Mouse (Mus musculus): ENCODE measurements around the gene Abhd4. TPM values are rescaled to one million over a fixed set of nuclear protein-coding genes. Genes with fewer than 3 reads are reported as not detected.

Gene Abhd4
- total and polyA plus RNA-seq, 2 experiments from 2014 or later: 76.9 to 126 TPM

DNA sequence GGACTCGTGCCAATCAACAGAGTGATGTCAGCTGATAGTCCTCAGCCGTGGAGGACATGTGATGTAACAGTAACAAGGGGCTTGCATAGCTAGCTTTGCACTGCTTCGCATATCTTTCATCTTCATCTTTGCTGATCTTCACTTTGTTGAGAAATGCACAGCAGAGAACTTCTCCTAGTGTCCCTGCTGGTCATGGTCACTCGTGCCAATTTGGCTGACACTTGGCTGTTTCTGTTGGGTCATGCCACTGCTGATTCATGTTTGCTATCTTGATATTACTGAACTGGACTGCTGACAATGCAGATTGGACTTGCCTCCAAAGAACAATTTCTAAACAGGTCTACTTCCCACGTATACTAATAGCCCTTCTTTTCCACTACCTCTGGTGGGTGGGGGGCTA is 46.1 kb downstream of the Abhd4 start:
- no peak overlapping the region for H3K9ac ChIP-seq (replicated peaks; ENCODE audit: low read length)
- WGBS: 84% methylated on average over 5 of the region's 5 CpGs
- DNase-seq (ENCODE audit: low spot score): no peak
- ATAC-seq: no peak
- no peaks in the 10 kb centered on the region for H3K27me3 ChIP-seq (ENCODE audit: insufficient read depth, low read length)
- no peak overlapping the region for H3K27ac ChIP-seq
- no peaks in the 10 kb centered on the region for H3K4me1 ChIP-seq (ENCODE audit: insufficient read depth, low read length)
- peaks cover 4% of the 10 kb centered on the region; the same call in 1 of the 2 replicates for H3K9me3 ChIP-seq (ENCODE audit: low read length)
- no peak overlapping the region for H3K4me2 ChIP-seq (ENCODE audit: low read depth, low read length)
- TF ChIP-seq CTCF (IDR thresholded peaks at IDR 0.05; ENCODE audit: low read depth): no peak
- no peak overlapping the region for H3K4me3 ChIP-seq (ENCODE audit: low read length)
- H3K36me3 ChIP-seq (ENCODE audit: insufficient read depth, low read length): no peaks in the 10 kb centered on the region

DNA sequence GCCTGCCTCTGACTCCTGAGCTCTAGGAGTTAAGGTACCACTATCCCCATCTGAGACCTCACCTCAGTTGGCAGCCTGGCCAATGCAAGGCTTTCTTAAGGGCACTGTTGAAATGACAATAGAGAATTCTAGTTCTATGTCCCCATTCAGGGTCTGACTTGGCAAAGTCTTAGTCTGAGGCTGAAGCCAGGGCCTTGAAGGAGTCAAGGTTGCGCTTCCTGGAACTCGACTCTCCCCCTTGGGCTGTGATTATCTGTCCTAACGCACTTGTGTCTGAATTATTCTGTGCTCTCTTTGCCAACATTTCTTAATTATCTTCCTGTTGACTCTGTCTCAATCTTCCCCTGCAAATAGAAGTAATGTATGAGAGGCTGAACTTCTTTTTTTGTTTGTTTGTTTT is 46.7 kb downstream of the Abhd4 start:
- H3K27me3 ChIP-seq (ENCODE audit: insufficient read depth, low read length): no peaks in the 10 kb centered on the region
- H3K9me3 ChIP-seq (ENCODE audit: low read length): peaks cover 4% of the 10 kb centered on the region; the same call in 1 of the 2 replicates
- ATAC-seq (no peak), DNase-seq (ENCODE audit: low spot score) (no peak)
- no peaks in the 10 kb centered on the region for H3K36me3 ChIP-seq (ENCODE audit: insufficient read depth, low read length)
- H3K4me1 ChIP-seq (ENCODE audit: insufficient read depth, low read length): no peaks in the 10 kb centered on the region
- TF ChIP-seq CTCF (IDR thresholded peaks at IDR 0.05; ENCODE audit: low read depth): no peak
- no peak overlapping the region for H3K27ac ChIP-seq
- no peak overlapping the region for H3K9ac ChIP-seq (replicated peaks; ENCODE audit: low read length)
- no peak overlapping the region for H3K4me2 ChIP-seq (ENCODE audit: low read depth, low read length)
- 92% methylated on average over 3 of the region's 3 CpGs for WGBS
- no peak overlapping the region for H3K4me3 ChIP-seq (ENCODE audit: low read length)

DNA sequence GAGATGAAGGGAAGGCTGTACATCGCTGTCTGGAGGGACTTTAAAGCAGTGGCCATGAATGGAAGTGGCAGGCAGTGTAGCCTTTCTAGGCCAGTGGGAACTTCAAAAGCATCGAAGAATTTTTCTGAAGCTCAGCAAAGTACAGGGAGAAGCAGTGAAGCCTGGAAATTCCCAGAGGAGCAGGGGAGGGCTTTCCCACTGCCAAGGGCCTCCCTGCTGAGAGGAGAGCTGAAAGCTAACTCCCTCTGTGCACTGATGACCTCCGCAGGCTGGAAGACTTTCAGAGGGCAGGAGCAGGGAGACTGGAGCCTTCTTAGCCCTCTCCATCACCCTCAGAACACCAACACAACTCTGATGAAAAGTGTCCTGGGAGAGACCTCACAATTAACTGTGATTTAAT is 57.8 kb downstream of the Abhd4 start:
- no peaks in the 10 kb centered on the region for H3K9me3 ChIP-seq (ENCODE audit: low read length)
- no peak for TF ChIP-seq CTCF (IDR thresholded peaks at IDR 0.05; ENCODE audit: low read depth)
- no peak overlapping the region for H3K27ac ChIP-seq
- no peaks in the 10 kb centered on the region for H3K36me3 ChIP-seq (ENCODE audit: insufficient read depth, low read length)
- no peak overlapping the region for H3K4me3 ChIP-seq (ENCODE audit: low read length)
- H3K27me3 ChIP-seq (ENCODE audit: insufficient read depth, low read length): no peaks in the 10 kb centered on the region
- no peak overlapping the region for H3K4me2 ChIP-seq (ENCODE audit: low read depth, low read length)
- DNase-seq (ENCODE audit: low spot score) (no peak), ATAC-seq (no peak)
- no peaks in the 10 kb centered on the region for H3K4me1 ChIP-seq (ENCODE audit: insufficient read depth, low read length)
- no peak overlapping the region for H3K9ac ChIP-seq (replicated peaks; ENCODE audit: low read length)
- 21% methylated on average over 3 of the region's 3 CpGs for WGBS

Other genes with a start within 250 kb of the Abhd4 start
- gene Dad1, start 84 bp upstream of the Abhd4 start, total RNA-seq (2014; rRNA removed): 189 and 321 TPM in 2 replicates
- 406 and 407 TPM in 2 replicates for gene Dad1, start 84 bp upstream of the Abhd4 start, polyA plus RNA-seq (2015; fragmentation: Nextera tagmentation; extraction: Ambion mirVana)
- not detected in 2 replicates for gene Olfr49, start 30.8 kb downstream of the Abhd4 start, total RNA-seq (2014; rRNA removed)
- gene Olfr49, start 30.8 kb downstream of the Abhd4 start, polyA plus RNA-seq (2015; fragmentation: Nextera tagmentation; extraction: Ambion mirVana): 0.05 TPM in 1 of 2 replicates, not detected in the other
- gene Oxa1l, start 106.6 kb downstream of the Abhd4 start, total RNA-seq (2014; rRNA removed): 83.6 and 85.6 TPM in 2 replicates
- 66.7 and 74.8 TPM in 2 replicates for gene Oxa1l, start 106.6 kb downstream of the Abhd4 start, polyA plus RNA-seq (2015; fragmentation: Nextera tagmentation; extraction: Ambion mirVana)
- 3.7 and 4.5 TPM in 2 replicates for gene Slc7a7, start 163.6 kb downstream of the Abhd4 start, total RNA-seq (2014; rRNA removed)
- gene Slc7a7, start 163.6 kb downstream of the Abhd4 start, polyA plus RNA-seq (2015; fragmentation: Nextera tagmentation; extraction: Ambion mirVana): 3.6 TPM in 2 replicates
- gene Mrpl52, start 172.7 kb downstream of the Abhd4 start, total RNA-seq (2014; rRNA removed): 113 and 129 TPM in 2 replicates
- gene Mrpl52, start 172.7 kb downstream of the Abhd4 start, polyA plus RNA-seq (2015; fragmentation: Nextera tagmentation; extraction: Ambion mirVana): 266 and 297 TPM in 2 replicates
- 50.1 and 53.3 TPM in 2 replicates for gene Mmp14, start 177.4 kb downstream of the Abhd4 start, total RNA-seq (2014; rRNA removed)
- 44.5 and 47.2 TPM in 2 replicates for gene Mmp14, start 177.4 kb downstream of the Abhd4 start, polyA plus RNA-seq (2015; fragmentation: Nextera tagmentation; extraction: Ambion mirVana)
- gene Lrp10, start 209.9 kb downstream of the Abhd4 start, total RNA-seq (2014; rRNA removed): 57.7 and 62.5 TPM in 2 replicates
- 36.0 and 38.8 TPM in 2 replicates for gene Lrp10, start 209.9 kb downstream of the Abhd4 start, polyA plus RNA-seq (2015; fragmentation: Nextera tagmentation; extraction: Ambion mirVana)
- gene Rem2, start 221.9 kb downstream of the Abhd4 start, total RNA-seq (2014; rRNA removed): 28.1 and 32.8 TPM in 2 replicates
- 25.2 and 25.3 TPM in 2 replicates for gene Rem2, start 221.9 kb downstream of the Abhd4 start, polyA plus RNA-seq (2015; fragmentation: Nextera tagmentation; extraction: Ambion mirVana)